Mouse (Mus musculus) hindbrain, embryonic 12.5 days (tissue): Measurements from ENCODE around the gene Ralgps1. TPM values are rescaled to one million over a fixed set of nuclear protein-coding genes. Genes with fewer than 3 reads are reported as not detected.

Experiments
- ATAC-seq: fragments of 200-750 bp; cut with Nextera tagmentation; 2 replicates; pipeline ENCODE4 v1.8.0; 2017; ENCODE audit warnings: moderate TSS enrichment; ENCODE audit not compliant: low FRiP score
- H3K27ac ChIP-seq: fragments of 300-500 bp; sonication (generic); 2 replicates; pipeline ENCODE4 v1.5.1; 2016; ENCODE audit warnings: mild to moderate bottlenecking
- H3K27me3 ChIP-seq: fragments of 300-500 bp; sonication (generic); 2 replicates; pipeline ENCODE4 v1.6.1; 2016; ENCODE audit warnings: mild to moderate bottlenecking
- H3K36me3 ChIP-seq: fragments of 300-500 bp; sonication (generic); 2 replicates; pipeline ENCODE4 v1.6.1; 2016; ENCODE audit warnings: mild to moderate bottlenecking
- H3K4me1 ChIP-seq: fragments of 300-500 bp; sonication (generic); 2 replicates; pipeline ENCODE4 v1.6.1; 2016
- H3K4me2 ChIP-seq: fragments of 300-500 bp; sonication (generic); replicated peaks from 2 replicates; pipeline ENCODE4 v1.6.1; 2016; ENCODE audit warnings: mild to moderate bottlenecking
- H3K4me3 ChIP-seq: fragments of 300-500 bp; sonication (generic); 2 replicates; pipeline ENCODE4 v1.5.1; 2016; ENCODE audit warnings: mild to moderate bottlenecking
- H3K9ac ChIP-seq: fragments of 300-500 bp; sonication (generic); 2 replicates; pipeline ENCODE4 v1.6.1; 2016; ENCODE audit warnings: mild to moderate bottlenecking, moderate library complexity
- H3K9me3 ChIP-seq: fragments of 300-500 bp; sonication (generic); replicated peaks from 2 replicates; pipeline ENCODE4 v1.6.1; 2016; ENCODE audit warnings: mild to moderate bottlenecking
- WGBS: fragments of 180-500 bp; shearing (Covaris S2); methylation state at CpG from one replicate; pipeline ENCODE4 v1.1.7; 2016; 5-methylcytosine and 5-hydroxymethylcytosine counted together
- polyA plus RNA-seq: library from polyadenylated mRNA; unstranded; fragments of >200 nt; fragmentation: Nextera tagmentation; extraction: Ambion mirVana; gene quantifications from 2 replicates; pipeline ENCODE4 v1.2.1, GENCODE M21; 2016

Gene Ralgps1
- polyA plus RNA-seq, 1 experiment from 2014 or later: 29.0 TPM

GRCm38 (mm10) chr2:33225921-33226320 is 145.4 kb downstream of the Ralgps1 start:
- Histone ChIP-seq H3K4me2 (no peak overlapping the region), H3K36me3 (peaks cover 45% of the 10 kb centered on the region), H3K27me3 (no peaks in the 10 kb centered on the region), H3K27ac (no peak overlapping the region), H3K4me1 (peaks cover 18% of the 10 kb centered on the region), H3K4me3 (no peak overlapping the region), H3K9me3 (no peaks in the 10 kb centered on the region), H3K9ac (no peak overlapping the region)
- 91% methylated on average over 7 of the region's 7 CpGs for WGBS
- ATAC-seq: no peak

GRCm38 (mm10) chr2:33223656-33224358 is 147.5 kb downstream of the Ralgps1 start:
- Histone ChIP-seq H3K36me3 (peaks cover 28% of the 10 kb centered on the region), H3K27me3 (no peaks in the 10 kb centered on the region), H3K4me1 (peaks cover 30% of the 10 kb centered on the region), H3K27ac (no peak overlapping the region), H3K4me3 (no peak overlapping the region), H3K9ac (no peak overlapping the region), H3K4me2 (no peak overlapping the region), H3K9me3 (no peaks in the 10 kb centered on the region)
- 79% methylated on average over 10 of the region's 10 CpGs for WGBS
- no peak for ATAC-seq

GRCm38 (mm10) chr2:33222480-33222879 is 148.8 kb downstream of the Ralgps1 start:
- ATAC-seq: no peak
- Histone ChIP-seq H3K36me3 (0 out of 2 replicates have a peak, but pooled peaks cover 19% of the 10 kb centered on the region), H3K4me2 (no peak overlapping the region), H3K27me3 (no peaks in the 10 kb centered on the region), H3K9ac (no peak overlapping the region), H3K4me3 (no peak overlapping the region), H3K4me1 (peaks cover 38% of the 10 kb centered on the region), H3K9me3 (no peaks in the 10 kb centered on the region), H3K27ac (no peak overlapping the region)
- 86% methylated on average over 6 of the region's 6 CpGs for WGBS

GRCm38 (mm10) chr2:33221339-33221900 is 149.9 kb downstream of the Ralgps1 start:
- 85% methylated on average over 11 of the region's 11 CpGs for WGBS
- no peaks in the 10 kb centered on the region for H3K27me3 ChIP-seq
- no peak overlapping the region for H3K27ac ChIP-seq
- no peak overlapping the region for H3K4me3 ChIP-seq
- peaks cover 39% of the 10 kb centered on the region for H3K4me1 ChIP-seq
- ATAC-seq: no peak
- no peak overlapping the region for H3K9ac ChIP-seq
- H3K36me3 ChIP-seq: 0 out of 2 replicates have a peak, but pooled peaks cover 19% of the 10 kb centered on the region
- no peak overlapping the region for H3K4me2 ChIP-seq
- no peaks in the 10 kb centered on the region for H3K9me3 ChIP-seq

- Histone ChIP-seq H3K9ac (no peak overlapping the region), H3K4me3 (no peak overlapping the region), H3K4me2 (no peak overlapping the region), H3K4me1 (peaks cover 46% of the 10 kb centered on the region), H3K9me3 (no peaks in the 10 kb centered on the region), H3K27ac (no peak overlapping the region), H3K27me3 (no peaks in the 10 kb centered on the region), H3K36me3 (0 out of 2 replicates have a peak, but pooled peaks cover 19% of the 10 kb centered on the region)
- ATAC-seq: no peak
- whole genome bisulfite sequencing: 91% methylated on average over 10 of the region's 10 CpGs
Observed at GRCm38 (mm10) chr2:33220674-33221338, 150.5 kb downstream of the Ralgps1 start.

- Histone ChIP-seq H3K4me1 (peaks cover 51% of the 10 kb centered on the region), H3K27me3 (no peaks in the 10 kb centered on the region), H3K27ac (no peak overlapping the region), H3K9ac (no peak overlapping the region), H3K4me3 (no peak overlapping the region), H3K4me2 (no peak overlapping the region), H3K36me3 (0 out of 2 replicates have a peak, but pooled peaks cover 19% of the 10 kb centered on the region), H3K9me3 (no peaks in the 10 kb centered on the region)
- no peak for ATAC-seq
- 76% methylated on average over 6 of the region's 6 CpGs for WGBS
Observed at GRCm38 (mm10) chr2:33220246-33220645, 151.0 kb downstream of the Ralgps1 start.

- 85% methylated on average over 4 of the region's 4 CpGs for WGBS
- Histone ChIP-seq H3K4me3 (no peak overlapping the region), H3K36me3 (0 out of 2 replicates have a peak, but pooled peaks cover 16% of the 10 kb centered on the region), H3K9ac (no peak overlapping the region), H3K9me3 (no peaks in the 10 kb centered on the region), H3K27me3 (no peaks in the 10 kb centered on the region), H3K4me2 (no peak overlapping the region), H3K27ac (no peak overlapping the region), H3K4me1 (peaks cover 55% of the 10 kb centered on the region)
- no peak for ATAC-seq
Observed at GRCm38 (mm10) chr2:33219637-33220036, 151.6 kb downstream of the Ralgps1 start.

- Histone ChIP-seq H3K27ac (no peak overlapping the region), H3K4me1 (peaks cover 52% of the 10 kb centered on the region), H3K4me2 (no peak overlapping the region), H3K4me3 (no peak overlapping the region), H3K9me3 (no peaks in the 10 kb centered on the region), H3K36me3 (0 out of 2 replicates have a peak, but pooled peaks cover 13% of the 10 kb centered on the region), H3K27me3 (no peaks in the 10 kb centered on the region), H3K9ac (no peak overlapping the region)
- ATAC-seq: no peak
- WGBS: 62% methylated on average over 11 of the region's 11 CpGs
Observed at GRCm38 (mm10) chr2:33218903-33219625, 152.2 kb downstream of the Ralgps1 start.

- WGBS: 43% methylated on average over 3 of the region's 3 CpGs
- H3K4me2 ChIP-seq: peak overlapping the region; percentile 76
- no peak overlapping the region for H3K27ac ChIP-seq
- H3K4me1 ChIP-seq: peaks cover 50% of the 10 kb centered on the region
- peak overlapping the region; percentile 49 for H3K4me3 ChIP-seq
- 0 out of 2 replicates have a peak, but pooled peaks cover 11% of the 10 kb centered on the region for H3K36me3 ChIP-seq
- ATAC-seq: no peak
- no peaks in the 10 kb centered on the region for H3K27me3 ChIP-seq
- peak overlapping the region; percentile 75 for H3K9ac ChIP-seq
- H3K9me3 ChIP-seq: no peaks in the 10 kb centered on the region
Observed at GRCm38 (mm10) chr2:33217425-33217794, 153.9 kb downstream of the Ralgps1 start.

GRCm38 (mm10) chr2:33216645-33217424 is 154.5 kb downstream of the Ralgps1 start:
- Histone ChIP-seq H3K27me3 (no peaks in the 10 kb centered on the region), H3K36me3 (0 out of 2 replicates have a peak, but pooled peaks cover 5% of the 10 kb centered on the region), H3K9me3 (no peaks in the 10 kb centered on the region), H3K4me2 (peak overlapping the region; percentile 76), H3K4me3 (peak overlapping the region; percentile 49), H3K27ac (peak overlapping the region; percentile 92), H3K4me1 (peaks cover 50% of the 10 kb centered on the region), H3K9ac (peak overlapping the region; percentile 75)
- 8% methylated on average over 18 of the region's 18 CpGs for WGBS
- peak; percentile 9 for ATAC-seq

- peak within 1 kb of the TSS; percentile 92 for H3K27ac ChIP-seq
- H3K9ac ChIP-seq: peak within 1 kb of the TSS; percentile 75
- peak within 1 kb of the TSS; percentile 49 for H3K4me3 ChIP-seq
- ATAC-seq: peak; percentile 94
- H3K4me2 ChIP-seq: peak within 1 kb of the TSS; percentile 76
- peaks cover 50% of the 10 kb centered on the region for H3K4me1 ChIP-seq
- H3K9me3 ChIP-seq: no peaks in the 10 kb centered on the region
- under 1% methylated on average over 21 of the region's 22 CpGs for WGBS
- no peaks in the 10 kb centered on the region for H3K36me3 ChIP-seq
- H3K27me3 ChIP-seq: no peaks in the 10 kb centered on the region
Observed at GRCm38 (mm10) chr2:33215700-33216509, 155.4 kb downstream of the Ralgps1 start, which contains the start of gene Angptl2. Gene Angptl2, plus strand, starts transcription at chr2:33216069.
